In genomic region chr10:79900951-79901410, GRCm38 (mm10) we compare ENCODE assay signal across 10 mouse cellular contexts. TPM values are rescaled to one million over a fixed set of nuclear protein-coding genes. Genes with fewer than 3 reads are reported as not detected.
DNase-seq lines count a peak whose midpoint lies in the region; TF ChIP-seq lines count a peak whose summit lies in the region.
"Had no signal": no experiment of that assay in that cellular context is flagged by ENCODE, and none has a peak within 500 bp of the region (broad histone marks: within the 10 kb centered on the region; RNA-seq: fewer than 3 reads in every experiment).

No protein-coding gene starts in this region.

- no peak overlapping the region for H3K4me3 ChIP-seq in forebrain, embryonic 10.5 days
- H3K4me3 ChIP-seq in myocyte = no peak overlapping the region
- H3K4me3 ChIP-seq in lung, adult 2 months (replicated peaks; ENCODE audit: extremely low read depth, low read depth, low read length) = no peak overlapping the region
- H3K4me3 ChIP-seq: heart, embryonic 13.5 days had no signal

- peaks cover 25% of the 10 kb centered on the region for H3K4me1 ChIP-seq in forebrain, embryonic 10.5 days
- H3K4me1 ChIP-seq in lung, adult 2 months (ENCODE audit: control insufficient read depth, insufficient read depth, low read length) = no peaks in the 10 kb centered on the region
- H3K4me1 ChIP-seq: heart, embryonic 13.5 days had no signal

- no peak overlapping the region for H3K4me2 ChIP-seq in myocyte (ENCODE audit: low read depth)
- H3K4me2 ChIP-seq: heart, embryonic 13.5 days had no signal

- H3K27me3 ChIP-seq in forebrain, embryonic 10.5 days (ENCODE audit: poor library complexity, severe bottlenecking) = peaks cover 99% of the 10 kb centered on the region
- H3K27me3 ChIP-seq in myocyte (ENCODE audit: control insufficient read depth, insufficient read depth, insufficient read length) = no peaks in the 10 kb centered on the region
- H3K27me3 ChIP-seq: heart, embryonic 13.5 days had no signal

- peak; percentile 60 for DNase-seq in embryo, embryonic 10 days (ENCODE audit: low spot score)
- no peak for DNase-seq in embryo, embryonic 11 days
- peak; percentile 60 for DNase-seq in forebrain, embryonic 10.5 days (ENCODE audit: extremely low spot score, low spot score)
- DNase-seq in layer of hippocampus, adult 8-10 months (ENCODE audit: low spot score in 2 of 2) = peak; percentile 82 to 88
- DNase-seq in ovary, adult 18-20 months (ENCODE audit: low spot score) = no peak
- no peak for DNase-seq in spleen, adult 12 weeks (ENCODE audit: low spot score)
- DNase-seq in lung, adult 2 months = no peak

- H3K27ac ChIP-seq in forebrain, embryonic 10.5 days = 0 out of 2 replicates have a peak overlapping the region, but pooled peaks have one; percentile 40
- H3K27ac ChIP-seq: heart, embryonic 13.5 days had no signal

- H3ac ChIP-seq in myocyte (ENCODE audit: control insufficient read depth, insufficient read length) = no peak overlapping the region

- TF ChIP-seq CTCF in lung, adult 2 months (IDR thresholded peaks at IDR 0.05; ENCODE audit: insufficient read depth, low read length) = no peak

- H3K9me3 ChIP-seq in forebrain, embryonic 10.5 days = 0 out of 2 replicates have a peak, but pooled peaks cover 3% of the 10 kb centered on the region
- H3K9me3 ChIP-seq: heart, embryonic 13.5 days had no signal

- TF ChIP-seq POLR2A in myocyte (IDR thresholded peaks at IDR 0.05; ENCODE audit: insufficient read length, low read depth) = no peak
- no peak for TF ChIP-seq POLR2A in lung, adult 2 months (IDR thresholded peaks at IDR 0.05; ENCODE audit: borderline replicate concordance, extremely low read depth, low read depth, low read length)

- no peaks in the 10 kb centered on the region for H3K79me2 ChIP-seq in myocyte (ENCODE audit: control insufficient read depth, insufficient read depth)

- peaks cover 89% of the 10 kb centered on the region for H3K36me3 ChIP-seq in forebrain, embryonic 10.5 days (replicated peaks)
- peaks cover 4% of the 10 kb centered on the region for H3K36me3 ChIP-seq in myocyte (ENCODE audit: control insufficient read depth, insufficient read depth)

- 4% methylated on average over 2 of the region's 2 CpGs for WGBS in forebrain, embryonic 10.5 days
- WGBS in lung, adult 2 months = 69% methylated on average over 2 of the region's 2 CpGs

TF ChIP-seq in myocyte, 11 proteins besides CTCF, POLR2A, EP300 and RAD21:
- TF ChIP-seq MYOG (IDR thresholded peaks at IDR 0.05; ENCODE audit: control insufficient read depth in 1 of 3, insufficient read depth in 1 of 3, insufficient read length in 2 of 3, low read depth in 2 of 3) (peak in 2 of 3 experiments; percentile 42 to 49), CEBPB (IDR thresholded peaks at IDR 0.05; ENCODE audit: insufficient read depth, poor library complexity, severe bottlenecking) (no peak), E2F4 (IDR thresholded peaks at IDR 0.05; ENCODE audit: insufficient read depth) (no peak), MYOD1 (IDR thresholded peaks at IDR 0.05; ENCODE audit: control insufficient read depth in 1 of 3, insufficient read length in 2 of 3, low read depth in 2 of 3) (peak in 2 of 3 experiments; percentile 81 to 82)

RNA-seq across cellular contexts. Expression of gene Med16, which starts 7.7 kb away (rescaled TPM):
- 61.8 and 65.7 TPM in 2 replicates for polyA plus RNA-seq in forebrain, embryonic 10.5 days (2016; fragmentation: Nextera tagmentation; extraction: Ambion mirVana)
- 10 to 100 TPM; 50.4 to 61.2 (median 57.1) TPM for total RNA-seq in layer of hippocampus, adult 8-10 months (2022)
- polyA plus RNA-seq in myocyte (2012; fragmentation: generic; extraction: Trizol) = 31.4 TPM
- polyA plus RNA-seq in lung, adult 2 months (2012; rRNA removed) = 76.2 and 79.1 TPM in 2 replicates

RNA-seq across cellular contexts. Expression of gene Gm26602, which starts 9.7 kb away (rescaled TPM):
- 1.9 TPM in 1 of 2 replicates, not detected in the other for polyA plus RNA-seq in forebrain, embryonic 10.5 days (2016; fragmentation: Nextera tagmentation; extraction: Ambion mirVana)
- not detected for total RNA-seq in layer of hippocampus, adult 8-10 months (2022)
- not detected for polyA plus RNA-seq in myocyte (2012; fragmentation: generic; extraction: Trizol)
- not detected in 2 replicates for polyA plus RNA-seq in lung, adult 2 months (2012; rRNA removed)
- polyA plus RNA-seq: heart, embryonic 13.5 days; small intestine, adult 2 months had no signal

RNA-seq across cellular contexts. Expression of gene Cfd, which starts 10.3 kb away (rescaled TPM):
- polyA plus RNA-seq in forebrain, embryonic 10.5 days (2016; fragmentation: Nextera tagmentation; extraction: Ambion mirVana) = not detected in 2 replicates
- under 1 TPM in 1 of 4 experiments, not detected in 3; 0.39 TPM for total RNA-seq in layer of hippocampus, adult 8-10 months (2022)
- not detected for polyA plus RNA-seq in myocyte (2012; fragmentation: generic; extraction: Trizol)
- polyA plus RNA-seq in lung, adult 2 months (2012; rRNA removed) = 297 and 1,797 TPM in 2 replicates
- polyA plus RNA-seq: heart, embryonic 13.5 days had no signal

RNA-seq across cellular contexts. Expression of gene Elane, which starts 14.9 kb away (rescaled TPM):
- polyA plus RNA-seq in forebrain, embryonic 10.5 days (2016; fragmentation: Nextera tagmentation; extraction: Ambion mirVana) = not detected in 2 replicates
- total RNA-seq in layer of hippocampus, adult 8-10 months (2022) = not detected
- polyA plus RNA-seq in myocyte (2012; fragmentation: generic; extraction: Trizol) = not detected
- 0.11 and 0.85 TPM in 2 replicates for polyA plus RNA-seq in lung, adult 2 months (2012; rRNA removed)
- polyA plus RNA-seq: small intestine, adult 2 months had no signal

RNA-seq across cellular contexts. Expression of gene Kiss1r, which starts 15.8 kb away (rescaled TPM):
- polyA plus RNA-seq in forebrain, embryonic 10.5 days (2016; fragmentation: Nextera tagmentation; extraction: Ambion mirVana) = 0.28 and 0.48 TPM in 2 replicates
- 1 to 10 TPM; 6.3 to 8.3 (median 7.6) TPM for total RNA-seq in layer of hippocampus, adult 8-10 months (2022)
- 0.59 TPM for polyA plus RNA-seq in myocyte (2012; fragmentation: generic; extraction: Trizol)
- 20.9 and 24.4 TPM in 2 replicates for polyA plus RNA-seq in lung, adult 2 months (2012; rRNA removed)

Comparison
In these comparisons a context has a peak if more than half of its experiments do, and no peak if none do; other contexts are left out.
1. DNase-seq: peak in embryo, embryonic 10 days (single experiment), forebrain, embryonic 10.5 days (single experiment) and layer of hippocampus, adult 8-10 months (2 of 2); none in embryo, embryonic 11 days (single experiment), ovary, adult 18-20 months (single experiment), spleen, adult 12 weeks (single experiment) and lung, adult 2 months (single experiment).
2. RNA of gene Cfd, which starts 10.3 kb away (polyA plus RNA-seq): 297 to 1,797 TPM in lung, adult 2 months; not detected in forebrain, embryonic 10.5 days and not detected in myocyte (single experiment); every median in the first group is over 100 times any median in the second.